Mouse (Mus musculus): ENCODE data around the gene Madd.

GRCm38 (mm10) chr2:91132035-91132434 is 51.6 kb downstream of the Madd start:
- no peak for TF ChIP-seq CTCF (IDR thresholded peaks at IDR 0.05; ENCODE audit: low read depth, low read length)
- TF ChIP-seq POLR2A (IDR thresholded peaks at IDR 0.05; ENCODE audit: extremely low read depth, insufficient read depth, low read length): no peak
